Mouse (Mus musculus): Measurements from ENCODE around the gene Neurl2. TPM values are rescaled to one million over a fixed set of nuclear protein-coding genes. Genes with fewer than 3 reads are reported as not detected.

Gene Neurl2
- polyA plus RNA-seq (2012; rRNA removed) = 4.2 and 5.6 TPM in 2 replicates

DNA sequence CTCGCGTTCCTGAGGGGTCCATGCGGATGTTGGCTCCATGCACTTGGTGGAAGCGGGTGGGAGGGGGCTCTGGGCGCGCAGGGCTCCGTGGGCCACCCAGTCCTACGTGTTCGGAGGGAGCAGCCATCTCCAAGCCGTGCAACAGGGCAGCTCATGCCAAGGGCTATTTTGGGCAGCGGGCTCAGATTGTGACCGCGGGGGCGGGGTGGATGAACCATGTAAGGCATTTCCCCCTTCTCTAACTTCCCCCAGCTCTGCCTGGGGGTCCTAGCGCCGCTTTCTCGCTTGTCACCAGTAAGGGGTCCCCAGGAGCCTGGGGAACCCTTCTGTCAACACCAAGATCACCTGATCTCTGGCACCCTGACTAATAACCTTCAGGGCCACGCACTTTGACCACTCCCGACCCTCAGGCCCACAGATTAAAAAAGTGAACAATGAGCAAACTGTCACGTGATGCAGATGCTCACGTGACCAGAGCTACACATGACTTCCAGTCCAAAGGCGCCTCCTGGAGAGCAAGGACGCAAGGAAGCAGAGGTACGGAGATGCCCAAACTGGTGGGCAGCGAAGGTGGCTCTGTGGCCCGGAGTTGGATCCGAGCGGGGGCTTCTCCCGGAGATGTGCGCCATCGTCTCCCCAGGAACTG is at the start of gene Neurl2:
TSS of gene Neurl2 (minus strand) at position 143 of the 646 bp plus-strand sequence.

DNA sequence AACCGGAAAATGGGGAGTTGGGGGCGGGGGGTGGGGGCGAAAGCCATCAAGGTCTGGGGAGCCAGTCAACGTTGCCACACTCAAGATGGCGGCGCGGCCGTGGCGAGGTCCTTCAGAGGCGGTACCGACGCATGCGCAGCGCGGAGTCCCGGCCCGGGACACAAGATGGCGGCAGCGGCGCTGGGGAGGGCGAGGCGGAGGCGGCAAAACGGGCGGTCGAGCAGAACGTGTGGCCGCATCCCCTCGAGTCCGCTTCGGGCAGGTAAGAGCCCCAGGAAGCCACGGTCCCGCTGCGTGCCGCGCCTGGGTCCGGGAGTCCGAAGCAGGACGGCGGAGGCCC is 45.9 kb upstream of the Neurl2 start, which contains the start of gene Pcif1:
TSS of gene Pcif1 (plus strand) at position 77 of the 340 bp plus-strand sequence.

DNA sequence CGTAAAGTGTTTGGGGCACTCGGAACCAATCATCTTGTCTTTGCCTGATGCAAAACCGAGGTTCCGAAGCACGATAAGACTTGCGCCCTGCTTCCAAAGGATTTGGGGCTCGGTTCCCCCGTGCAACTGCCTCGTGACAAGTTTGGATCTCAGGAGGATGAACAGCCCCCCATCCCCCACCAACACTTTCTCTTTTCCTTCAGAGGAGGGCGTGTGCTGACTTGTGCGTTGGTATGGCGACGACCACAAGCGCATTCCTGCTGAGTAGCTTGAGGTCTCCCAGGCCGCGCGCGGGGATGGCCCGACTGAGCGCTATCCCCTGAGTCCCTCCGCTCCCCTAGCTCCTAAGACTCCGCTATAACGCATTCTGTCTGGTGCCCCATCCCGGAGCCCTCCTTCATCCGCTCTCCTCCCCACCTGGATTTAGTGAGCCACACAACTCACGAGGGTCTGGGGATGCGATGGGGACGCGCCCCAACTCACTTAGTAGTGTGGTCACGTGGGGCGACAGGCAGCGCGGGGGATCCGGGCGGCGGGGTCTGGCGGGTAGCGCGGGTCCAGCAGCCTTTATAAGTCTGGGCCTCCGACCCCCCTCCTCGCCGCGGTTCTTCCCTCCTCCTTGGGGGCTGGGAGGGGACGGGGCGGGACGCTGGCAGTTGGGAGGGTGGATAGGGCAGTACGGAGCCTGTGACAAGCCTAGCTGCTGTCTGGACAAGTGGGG is 24.0 kb upstream of the Neurl2 start, which contains the start of gene Pltp:
TSS of gene Pltp (minus strand) at position 611 of the 721 bp plus-strand sequence.

DNA sequence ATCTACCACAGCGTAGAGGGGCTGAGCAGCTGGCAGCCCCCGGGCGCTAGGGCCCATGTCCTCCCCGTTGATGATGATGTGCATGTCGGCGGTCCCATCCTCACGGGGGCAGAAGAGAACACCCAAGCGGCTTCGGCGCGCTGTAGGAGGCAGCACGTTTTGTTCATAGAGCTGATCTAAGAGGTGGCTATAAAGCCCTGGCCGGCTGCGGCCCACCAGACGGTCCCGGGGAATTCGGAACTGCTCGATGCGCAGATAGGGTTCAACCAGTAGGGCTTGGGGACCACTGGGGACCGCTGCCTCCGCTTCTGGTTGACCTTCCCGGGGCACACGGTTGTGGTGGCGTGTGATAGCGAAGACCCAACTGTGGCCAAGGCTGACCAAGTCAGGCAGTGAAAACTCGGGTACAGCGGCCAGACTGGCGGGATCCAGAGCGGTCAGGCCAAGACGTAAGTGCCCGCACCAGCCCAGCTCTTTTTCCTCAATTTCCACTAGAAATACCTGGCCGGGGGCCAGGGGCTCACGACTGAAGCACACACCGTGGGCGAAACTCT is 431 bp downstream of the Neurl2 start, which contains the start of gene Ctsa:
TSS of gene Ctsa (plus strand) at position 126 of the 554 bp plus-strand sequence.

DNA sequence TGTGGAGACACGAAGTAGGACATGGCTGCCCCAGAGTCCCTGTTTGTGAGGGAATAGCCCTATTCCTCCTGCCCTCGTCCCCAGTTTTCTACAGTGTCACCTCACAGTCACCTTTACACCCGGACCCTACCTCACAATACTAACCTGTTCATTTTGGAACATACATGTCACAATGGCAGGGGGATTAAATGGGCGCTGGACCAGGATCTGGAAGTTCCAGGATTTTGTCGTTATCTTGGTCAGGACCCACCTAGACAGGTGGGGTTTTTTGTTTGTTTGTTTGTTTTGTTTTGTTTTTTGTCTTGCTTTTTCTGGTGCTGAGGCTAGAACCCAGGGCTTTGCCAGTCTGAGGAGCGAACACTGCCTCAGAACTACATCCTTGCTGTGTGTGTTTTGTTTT is 4.8 kb downstream of the Neurl2 start, which contains the start of gene Spata25:
TSS of gene Spata25 (minus strand) at position 101 of the 400 bp plus-strand sequence.

DNA sequence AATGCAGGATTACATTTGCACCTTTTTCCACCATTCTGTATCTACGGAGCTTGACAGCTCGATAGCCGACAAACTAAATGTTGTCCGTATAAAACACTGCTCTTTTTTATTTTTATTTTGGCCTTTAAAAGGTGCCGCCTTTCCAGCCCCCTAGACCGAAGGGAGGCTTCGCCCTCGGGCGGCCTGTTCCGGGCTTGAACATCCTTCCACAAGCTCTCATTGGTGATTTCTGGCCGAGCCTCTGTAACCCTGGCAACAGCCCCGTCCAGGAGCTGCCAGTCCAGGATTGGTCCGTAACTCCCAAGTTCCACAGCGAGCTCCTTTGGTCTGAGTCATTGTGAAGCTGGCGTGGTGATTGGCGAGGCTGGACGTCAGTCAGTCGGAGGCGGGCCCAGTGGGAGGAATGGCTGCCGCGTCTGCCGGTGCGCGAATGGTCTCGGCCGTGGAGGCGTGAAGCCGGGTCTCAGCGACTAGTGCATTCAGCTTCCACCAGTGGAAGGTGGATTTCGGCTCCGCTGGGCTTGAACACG is 10.6 kb downstream of the Neurl2 start, which contains the start of gene Zswim1:
TSS of gene Zswim1 (plus strand) at position 51 of the 530 bp plus-strand sequence.

DNA sequence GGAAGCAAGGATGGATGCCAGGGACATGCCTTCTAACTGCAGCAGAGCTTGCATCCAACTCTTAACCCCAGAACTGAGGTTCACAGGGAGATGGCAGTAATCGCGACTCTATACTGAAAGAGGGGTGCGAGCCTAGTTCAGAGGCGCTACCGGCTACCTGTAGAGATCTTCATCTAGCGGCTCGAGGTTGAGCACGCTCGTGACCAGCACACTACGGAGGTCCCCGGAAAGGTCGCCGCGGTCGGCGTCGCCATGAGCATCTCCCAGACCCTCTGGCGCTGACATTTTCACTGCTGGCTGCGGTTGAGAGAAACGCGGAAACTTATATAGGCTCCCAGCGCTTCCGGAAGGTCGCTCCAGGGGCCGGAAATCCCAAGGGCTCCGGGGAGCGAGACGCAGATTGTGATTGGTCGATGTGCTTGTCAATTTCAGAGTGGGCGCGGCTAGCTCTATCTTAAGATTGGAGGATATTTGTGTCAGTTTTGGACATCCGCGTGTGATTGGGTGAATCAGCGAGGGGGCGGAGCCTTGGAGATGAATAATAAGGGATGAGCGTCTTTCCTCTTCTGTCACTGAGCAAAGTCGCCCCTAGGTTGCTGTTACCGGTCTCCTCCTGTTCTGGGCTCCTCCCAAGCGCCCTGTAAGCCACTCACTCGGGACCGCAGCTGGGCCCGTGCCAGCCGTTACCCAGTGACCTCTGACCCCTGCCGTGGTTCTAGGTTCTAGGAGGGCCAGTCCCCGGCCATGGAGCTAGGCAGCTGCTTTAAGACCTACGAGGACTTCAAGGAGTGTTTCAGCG is 28.5 kb downstream of the Neurl2 start, which contains the start of the genes Acot8 and Zswim3:
TSS of gene Acot8 (minus strand) at position 350 of the 799 bp plus-strand sequence.
TSS of gene Zswim3 (plus strand) at position 566 of the 799 bp plus-strand sequence.

DNA sequence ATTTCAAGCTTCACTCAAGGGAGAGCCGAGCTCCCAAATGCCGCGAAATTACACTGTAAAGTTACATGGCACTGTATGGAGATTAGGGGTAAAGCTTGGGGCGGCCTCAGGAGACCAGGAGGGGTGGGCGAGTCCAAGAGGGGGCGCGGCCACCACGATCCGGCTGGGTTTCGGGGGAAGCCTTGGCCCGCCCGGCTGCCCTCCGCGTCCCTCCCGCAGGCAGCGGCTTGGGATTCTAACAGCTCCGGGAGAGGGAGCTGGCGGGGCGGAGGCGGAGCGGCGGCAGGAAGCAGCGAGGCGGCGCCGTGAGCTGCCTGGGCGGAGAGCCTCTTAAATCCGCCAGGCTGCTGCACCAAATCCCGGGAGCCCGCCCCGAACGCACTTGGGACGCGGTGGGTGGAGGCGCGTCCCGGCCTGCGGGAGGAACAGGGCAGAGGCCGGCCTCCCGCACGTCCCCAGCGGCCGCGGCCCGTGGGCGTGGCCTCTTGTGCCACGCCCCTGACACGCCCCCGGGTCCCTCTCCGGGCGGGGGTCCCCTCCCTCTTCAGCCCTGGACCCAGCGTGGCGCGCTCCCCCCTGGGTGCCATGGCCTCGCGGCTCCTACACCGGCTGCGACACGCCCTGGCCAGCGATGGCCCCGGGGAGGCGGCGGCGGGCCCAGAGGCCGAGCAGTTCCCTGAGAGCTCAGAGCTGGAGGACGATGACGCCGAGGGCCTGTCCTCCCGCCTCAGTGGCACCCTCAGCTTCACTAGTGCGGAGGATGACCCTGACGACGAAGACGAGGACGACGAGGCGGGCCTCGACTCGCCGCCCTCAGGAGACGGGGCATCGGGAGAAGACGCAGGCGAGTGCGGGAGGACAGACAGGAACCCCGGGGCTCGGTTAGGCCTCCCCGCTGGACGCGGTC is 47.5 kb downstream of the Neurl2 start, which contains the start of gene Snx21:
TSS of gene Snx21 (plus strand) at position 343 of the 907 bp plus-strand sequence.

Other genes with a start within 250 kb of the Neurl2 start
- gene Wfdc6a, start 248.0 kb downstream of the Neurl2 start, polyA plus RNA-seq (2012; rRNA removed) = not detected in 2 replicates
- not detected in 2 replicates for gene Eppin, start 239.9 kb downstream of the Neurl2 start, polyA plus RNA-seq (2012; rRNA removed)
- gene Wfdc6b, start 219.9 kb downstream of the Neurl2 start, polyA plus RNA-seq (2012; rRNA removed) = not detected in 2 replicates
- 0.04 TPM in 1 of 2 replicates, not detected in the other for gene Wfdc8, start 219.8 kb downstream of the Neurl2 start, polyA plus RNA-seq (2012; rRNA removed)
- not detected in 2 replicates for gene Wfdc16, start 194.7 kb downstream of the Neurl2 start, polyA plus RNA-seq (2012; rRNA removed)
- gene Wfdc10, start 177.4 kb downstream of the Neurl2 start, polyA plus RNA-seq (2012; rRNA removed) = not detected in 2 replicates
- not detected in 2 replicates for gene Wfdc9, start 176.9 kb downstream of the Neurl2 start, polyA plus RNA-seq (2012; rRNA removed)
- gene Wfdc11, start 159.4 kb downstream of the Neurl2 start, polyA plus RNA-seq (2012; rRNA removed) = not detected in 2 replicates
- not detected in 2 replicates for gene Wfdc13, start 148.3 kb downstream of the Neurl2 start, polyA plus RNA-seq (2012; rRNA removed)
- gene Spint4, start 135.0 kb downstream of the Neurl2 start, polyA plus RNA-seq (2012; rRNA removed) = not detected in 2 replicates
- gene Spint5, start 118.2 kb downstream of the Neurl2 start, polyA plus RNA-seq (2012; rRNA removed) = not detected in 2 replicates
- 1.0 and 1.1 TPM in 2 replicates for gene Wfdc3, start 87.5 kb downstream of the Neurl2 start, polyA plus RNA-seq (2012; rRNA removed)
- 60.1 and 64.9 TPM in 2 replicates for gene Dnttip1, start 87.5 kb downstream of the Neurl2 start, polyA plus RNA-seq (2012; rRNA removed)
- gene Ube2c, start 63.6 kb downstream of the Neurl2 start, polyA plus RNA-seq (2012; rRNA removed) = 143 and 191 TPM in 2 replicates
- gene Tnnc2, start 53.5 kb downstream of the Neurl2 start, polyA plus RNA-seq (2012; rRNA removed) = 0.54 and 60.3 TPM in 2 replicates
- gene Snx21, start 47.6 kb downstream of the Neurl2 start, polyA plus RNA-seq (2012; rRNA removed) = 20.5 and 22.1 TPM in 2 replicates
- gene Acot8, start 28.6 kb downstream of the Neurl2 start, polyA plus RNA-seq (2012; rRNA removed) = 30.2 and 33.6 TPM in 2 replicates
- 8.6 and 9.6 TPM in 2 replicates for gene Zswim3, start 28.4 kb downstream of the Neurl2 start, polyA plus RNA-seq (2012; rRNA removed)
- gene Zswim1, start 10.8 kb downstream of the Neurl2 start, polyA plus RNA-seq (2012; rRNA removed) = 11.8 and 12.3 TPM in 2 replicates
- gene Spata25, start 4.9 kb downstream of the Neurl2 start, polyA plus RNA-seq (2012; rRNA removed) = 0.31 and 0.49 TPM in 2 replicates
- gene Ctsa, start 583 bp downstream of the Neurl2 start, polyA plus RNA-seq (2012; rRNA removed) = 126 and 143 TPM in 2 replicates
- 62.6 and 75.4 TPM in 2 replicates for gene Pltp, start 24.3 kb upstream of the Neurl2 start, polyA plus RNA-seq (2012; rRNA removed)
- 49.4 and 52.0 TPM in 2 replicates for gene Pcif1, start 45.8 kb upstream of the Neurl2 start, polyA plus RNA-seq (2012; rRNA removed)
- gene Zfp335, start 78.3 kb upstream of the Neurl2 start, polyA plus RNA-seq (2012; rRNA removed) = 38.2 and 41.2 TPM in 2 replicates
- 17.1 and 19.8 TPM in 2 replicates for gene Mmp9, start 107.3 kb upstream of the Neurl2 start, polyA plus RNA-seq (2012; rRNA removed)
- gene Slc12a5, start 127.3 kb upstream of the Neurl2 start, polyA plus RNA-seq (2012; rRNA removed) = 68.2 and 75.9 TPM in 2 replicates
- 113 and 127 TPM in 2 replicates for gene Ncoa5, start 201.4 kb upstream of the Neurl2 start, polyA plus RNA-seq (2012; rRNA removed)
- 9.4 and 9.7 TPM in 2 replicates for gene Cd40, start 222.2 kb upstream of the Neurl2 start, polyA plus RNA-seq (2012; rRNA removed)